Mouse (Mus musculus): Measurements from ENCODE around the gene Frrs1.

GRCm38 (mm10) chr3:116952242-116952899 is 93.1 kb downstream of the Frrs1 start:
- TF ChIP-seq POLR2A (IDR thresholded peaks at IDR 0.05; ENCODE audit: control insufficient read depth, extremely low read depth, insufficient read depth, low read length, poor library complexity) (no peak), CTCF (IDR thresholded peaks at IDR 0.05; ENCODE audit: borderline replicate concordance, control insufficient read depth, extremely low read depth, insufficient read depth, low read length, poor library complexity) (no peak)
